Mouse (Mus musculus): Measurements from ENCODE around the gene Cracr2b. TPM values are rescaled to one million over a fixed set of nuclear protein-coding genes. Genes with fewer than 3 reads are reported as not detected.
A peak's percentile ranks its signal among the peaks of the same experiment; 100 is the strongest.

Cracr2b gene
- total RNA-seq, 2 experiments from 2014 or later = 3.3 TPM

- peak in 1 of 2 experiments; percentile 65 for DNase-seq (ENCODE audit: low spot score in 2 of 2)
Observed at GRCm38 (mm10) chr7:141468522-141469211, 7.8 kb downstream of the Cracr2b start.

DNA sequence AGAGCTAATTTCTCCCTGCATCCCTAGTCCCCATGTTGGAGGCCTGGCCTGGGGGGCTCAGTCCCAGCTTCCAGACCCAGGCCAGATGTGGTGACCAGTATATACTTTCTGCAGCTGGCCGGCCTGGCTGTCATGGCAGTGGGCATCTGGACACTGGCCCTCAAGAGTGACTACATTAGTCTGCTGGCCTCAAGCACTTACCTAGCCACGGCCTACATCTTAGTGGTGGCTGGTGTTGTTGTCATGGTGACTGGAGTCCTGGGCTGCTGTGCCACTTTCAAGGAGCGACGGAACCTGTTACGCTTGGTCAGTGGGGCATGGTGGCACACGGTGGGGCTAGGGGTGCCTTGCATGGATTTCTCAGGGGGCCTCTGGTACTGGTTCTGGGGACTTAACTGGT is 8.5 kb downstream of the Cracr2b start:
- no peak for DNase-seq (ENCODE audit: low spot score in 2 of 2)

GRCm38 (mm10) chr7:141469901-141470636 is 9.2 kb downstream of the Cracr2b start:
- no peak for DNase-seq (ENCODE audit: low spot score in 2 of 2)

GRCm38 (mm10) chr7:141470637-141470944 is 9.7 kb downstream of the Cracr2b start:
- DNase-seq (ENCODE audit: low spot score in 2 of 2) = no peak

GRCm38 (mm10) chr7:141471236-141471635 is 10.3 kb downstream of the Cracr2b start:
- no peak for DNase-seq (ENCODE audit: low spot score in 2 of 2)

DNA sequence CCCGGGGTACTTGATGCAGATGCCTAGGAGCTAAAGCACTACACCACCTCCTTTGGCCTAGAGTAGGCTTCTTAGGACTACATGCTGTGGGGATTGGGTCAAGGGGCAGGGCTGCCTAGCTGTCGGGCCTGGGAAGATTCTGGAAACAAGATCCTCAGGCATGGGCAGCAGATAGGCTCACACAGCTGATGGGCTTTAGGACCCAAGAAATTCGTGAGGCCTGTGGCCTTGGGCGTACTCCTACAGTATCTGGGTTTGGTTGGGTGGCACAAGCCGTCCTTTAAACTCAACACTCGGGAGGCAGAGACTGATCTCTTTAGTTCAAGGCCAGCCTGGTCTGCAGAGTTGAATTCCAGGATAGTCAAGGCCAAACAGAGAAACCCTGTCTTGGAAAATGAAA is 11.3 kb downstream of the Cracr2b start:
- no peak for DNase-seq (ENCODE audit: low spot score in 2 of 2)

- no peak for DNase-seq (ENCODE audit: low spot score in 2 of 2)
Observed at GRCm38 (mm10) chr7:141472763-141473162, 11.9 kb downstream of the Cracr2b start.

GRCm38 (mm10) chr7:141474160-141474559 is 13.3 kb downstream of the Cracr2b start:
- DNase-seq (ENCODE audit: low spot score in 2 of 2) = no peak

DNA sequence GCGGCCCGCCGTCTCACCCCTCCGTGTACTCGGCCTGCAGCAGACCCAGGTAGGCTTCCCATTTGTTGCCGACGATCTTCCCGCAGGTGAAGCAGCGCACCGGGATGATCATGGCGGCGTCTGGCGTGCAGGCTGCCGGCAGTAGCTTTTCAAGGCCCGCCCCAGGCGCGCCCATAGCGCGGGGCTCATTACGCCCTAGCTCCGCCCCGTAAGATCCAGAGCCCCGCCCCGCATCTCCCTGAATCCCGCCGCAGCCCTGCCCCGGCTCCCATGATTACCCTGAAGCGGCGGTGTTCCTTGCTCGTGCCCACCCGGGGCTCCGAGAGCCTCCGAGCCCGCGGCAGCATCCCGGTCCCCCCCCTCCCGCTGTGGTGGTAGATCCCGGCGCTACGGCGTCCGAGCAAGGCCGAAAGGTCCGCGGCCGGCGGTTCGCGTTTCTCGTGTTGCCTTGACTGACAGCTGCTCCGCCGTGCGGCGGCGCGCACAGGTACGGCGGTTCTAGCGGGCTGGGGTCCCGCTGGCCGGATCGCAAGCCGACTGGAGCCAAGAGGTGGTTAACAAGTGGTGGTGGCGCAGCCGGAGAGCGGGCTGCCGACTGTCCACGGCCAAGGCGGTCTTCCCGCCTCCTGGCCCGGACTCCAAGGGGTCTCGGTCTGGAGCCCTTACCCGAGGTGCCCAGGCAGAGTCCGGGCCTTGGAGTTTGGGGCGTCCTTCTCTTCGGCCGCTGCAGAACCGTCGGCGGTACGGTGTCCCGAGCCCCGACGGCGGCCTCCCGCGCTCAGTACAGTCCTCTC is 14.3 kb downstream of the Cracr2b start, which contains the start of the genes Polr2l and Tspan4:
Polr2l (minus strand) TSS at position 122 of the 794 bp plus-strand sequence.
Tspan4 (plus strand) TSS at position 230 of the 794 bp plus-strand sequence.
- peak; percentile 79 to 89 for DNase-seq (ENCODE audit: low spot score in 2 of 2)

DNA sequence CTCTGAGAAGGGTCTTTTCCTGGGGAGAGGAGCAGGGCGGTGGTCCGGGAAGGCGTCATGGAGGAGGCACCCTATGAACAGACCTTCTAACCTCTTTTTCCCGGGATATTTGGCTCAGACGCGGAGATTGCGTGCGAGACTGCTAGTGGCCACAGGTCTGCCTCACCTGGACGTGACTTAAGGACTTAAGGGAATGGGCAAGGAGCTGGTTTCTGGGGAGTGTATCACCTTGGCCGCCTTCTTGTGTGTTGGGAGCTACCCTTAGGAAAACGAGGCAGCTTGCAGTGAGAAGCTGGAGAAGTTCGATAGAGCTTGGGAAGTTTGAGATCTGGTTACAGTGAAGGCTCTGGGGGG is 14.9 kb downstream of the Cracr2b start:
- no peak for DNase-seq (ENCODE audit: low spot score in 2 of 2)

- DNase-seq (ENCODE audit: low spot score in 2 of 2) = no peak
Observed at GRCm38 (mm10) chr7:141476226-141476980, 15.5 kb downstream of the Cracr2b start.

DNA sequence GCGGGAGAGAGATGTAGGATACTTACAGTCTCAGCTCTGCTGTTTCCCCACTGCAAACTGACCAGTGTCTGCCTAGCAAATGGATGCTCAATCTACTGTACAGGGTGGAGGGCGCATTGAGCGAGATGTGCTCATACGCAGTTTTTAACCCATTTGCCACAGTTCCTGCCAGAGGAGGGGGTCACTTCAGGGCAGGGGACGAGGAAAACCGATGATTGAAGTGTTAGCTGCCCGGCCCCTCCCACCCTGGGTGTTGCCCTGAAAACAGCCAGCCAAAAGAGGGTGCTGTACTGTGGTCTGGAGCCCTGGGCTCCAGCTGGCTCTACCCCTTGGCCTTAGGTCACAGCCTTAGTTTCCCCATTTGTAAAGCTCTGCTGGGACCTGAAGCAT is 16.1 kb downstream of the Cracr2b start:
- no peak for DNase-seq (ENCODE audit: low spot score in 2 of 2)

DNA sequence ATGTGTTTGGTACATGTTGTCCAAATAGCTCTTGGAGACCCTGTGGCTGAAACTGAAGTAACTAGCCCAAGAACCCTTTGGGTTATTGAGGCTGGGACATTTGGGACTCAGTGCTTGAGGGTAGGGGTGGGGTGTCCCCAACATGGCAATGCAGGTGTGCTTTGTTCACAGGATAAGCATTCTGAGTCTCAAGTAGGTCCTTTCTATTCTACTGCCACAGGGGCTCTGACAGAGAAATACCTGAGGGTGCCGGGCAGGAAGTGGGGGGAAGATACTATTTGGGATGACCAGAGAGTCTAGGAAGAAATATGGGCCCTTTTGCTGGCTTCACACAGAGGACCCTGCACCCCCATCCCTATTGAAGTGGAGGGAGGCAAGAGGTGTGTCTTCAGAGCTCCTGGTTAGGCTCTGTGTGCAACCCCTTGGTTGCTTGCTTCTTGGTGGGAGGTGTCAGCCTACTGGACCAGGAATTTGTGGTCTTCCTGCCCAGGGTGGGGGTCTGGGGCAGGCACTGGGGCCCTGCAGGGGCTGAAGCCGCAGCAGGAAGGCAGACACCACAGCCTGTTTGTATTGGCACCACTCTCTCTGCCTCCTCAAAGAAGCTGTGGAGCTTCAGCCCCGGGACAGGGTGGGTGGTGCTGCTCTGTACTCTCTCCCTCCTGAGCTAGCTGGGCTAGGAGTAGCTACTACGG is 16.8 kb downstream of the Cracr2b start:
- no peak for DNase-seq (ENCODE audit: low spot score in 2 of 2)

- no peak for DNase-seq (ENCODE audit: low spot score in 2 of 2)
Observed at GRCm38 (mm10) chr7:141478270-141478748, 17.4 kb downstream of the Cracr2b start.

GRCm38 (mm10) chr7:141480842-141481497 is 20.1 kb downstream of the Cracr2b start:
- DNase-seq (ENCODE audit: low spot score in 2 of 2) = peak; percentile 65 to 85

- peak in 1 of 2 experiments; percentile 63 for DNase-seq (ENCODE audit: low spot score in 2 of 2)
Observed at GRCm38 (mm10) chr7:141481498-141482401, 20.9 kb downstream of the Cracr2b start.

DNA sequence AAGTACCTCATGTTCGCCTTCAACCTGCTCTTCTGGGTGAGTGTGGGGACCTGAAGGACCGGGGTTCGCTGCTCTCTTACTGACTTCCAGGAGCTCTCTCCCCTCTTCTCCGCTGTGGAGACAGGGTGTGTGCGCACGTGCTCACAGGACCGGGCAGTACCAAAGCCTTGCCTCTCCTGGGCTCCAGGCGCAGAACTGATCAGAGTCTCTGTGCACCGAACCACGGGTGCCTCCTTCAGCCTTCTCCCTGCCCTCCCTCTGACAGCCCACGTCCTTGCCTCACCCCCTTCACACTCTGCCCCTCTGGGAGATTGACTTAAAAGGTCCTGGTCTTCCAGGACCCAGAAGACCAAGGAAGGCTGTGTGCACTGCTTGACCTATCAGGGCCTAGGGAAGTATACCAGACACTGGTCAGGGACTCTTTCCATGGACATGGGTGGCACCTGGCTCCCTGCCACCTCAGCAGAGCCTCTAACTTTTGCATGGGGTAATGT is 21.7 kb downstream of the Cracr2b start:
- DNase-seq (ENCODE audit: low spot score in 2 of 2) = no peak

GRCm38 (mm10) chr7:141483114-141483653 is 22.3 kb downstream of the Cracr2b start:
- no peak for DNase-seq (ENCODE audit: low spot score in 2 of 2)
